14 mouse cellular contexts compared by ENCODE assay signal in the genomic region with DNA sequence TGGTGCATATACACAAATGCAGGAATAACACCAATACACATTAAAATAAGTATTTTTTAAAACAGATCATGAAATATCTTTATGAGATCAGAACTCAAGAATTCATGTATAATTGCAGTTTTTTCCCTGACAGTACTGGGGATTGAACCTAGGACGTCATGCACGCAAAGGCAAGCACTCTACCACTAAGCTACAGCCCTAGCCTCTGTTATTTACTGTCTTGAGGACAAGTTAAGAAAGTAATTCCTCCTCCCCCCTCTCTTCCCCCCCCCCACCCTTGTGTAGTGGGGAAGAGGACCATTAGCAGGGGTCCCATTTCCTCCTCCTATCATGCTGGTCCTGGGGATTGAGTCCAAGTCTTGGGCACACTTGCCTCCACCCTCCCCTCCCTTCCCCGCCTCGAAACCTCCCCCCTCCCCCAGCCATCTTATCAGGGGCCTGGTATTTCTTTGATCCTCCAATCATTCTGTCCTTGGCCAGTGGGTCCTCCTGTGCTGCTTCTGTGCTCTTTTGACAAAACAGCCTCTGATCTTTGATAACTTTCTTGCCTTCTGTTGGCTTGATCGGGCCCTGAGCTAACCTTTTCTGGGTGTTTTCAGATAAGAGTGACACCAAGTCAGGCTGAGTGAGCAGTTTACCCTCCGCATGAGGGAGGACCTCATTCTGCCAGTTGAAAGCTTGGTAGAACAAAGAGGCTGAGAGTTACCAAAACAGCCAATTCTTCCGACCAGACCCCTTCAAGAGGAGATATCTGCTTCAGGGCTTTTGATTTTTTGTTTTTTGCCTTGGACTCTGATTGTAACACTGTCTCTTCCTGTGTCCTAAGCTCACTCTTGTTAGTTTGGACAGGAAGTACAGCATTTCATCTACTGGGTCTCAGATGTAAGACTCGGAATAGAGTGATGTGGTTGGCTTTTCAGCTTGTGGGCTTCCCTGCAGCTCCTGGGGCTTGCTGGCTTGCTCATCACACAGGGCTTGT. TPM values are rescaled to one million over a fixed set of nuclear protein-coding genes. Genes with fewer than 3 reads are reported as not detected.
DNase-seq lines count a peak whose midpoint lies in the region; ATAC-seq and TF ChIP-seq lines count a peak whose summit lies in the region.
"Had no signal": no experiment of that assay in that cellular context is flagged by ENCODE, and none has a peak within 500 bp of the region (broad histone marks: within the 10 kb centered on the region; RNA-seq: fewer than 3 reads in every experiment).

No protein-coding gene starts in this region.

- no peak for TF ChIP-seq CTCF in liver, embryonic 14.5 days (IDR thresholded peaks at IDR 0.05; ENCODE audit: low read depth)

- WGBS in midbrain, embryonic 13.5 days, result 79% methylated on average over 8 of the region's 8 CpGs
- 79% methylated on average over 8 of the region's 8 CpGs for WGBS in midbrain, embryonic 15.5 days
- 17% methylated on average over 8 of the region's 8 CpGs for WGBS in liver, embryonic 14.5 days (ENCODE audit: insufficient replicate concordance)
- WGBS in midbrain, embryonic 14.5 days, result 80% methylated on average over 8 of the region's 8 CpGs

- no peak for ATAC-seq in midbrain, embryonic 13.5 days
- ATAC-seq in midbrain, embryonic 15.5 days (replicated peaks), result no peak
- peak; percentile 69 for ATAC-seq in liver, embryonic 14.5 days (ENCODE audit: insufficient read depth)
- no peak for ATAC-seq in midbrain, embryonic 14.5 days (ENCODE audit: low FRiP score, low TSS enrichment)

- no peaks in the 10 kb centered on the region for H3K27me3 ChIP-seq in midbrain, embryonic 13.5 days
- H3K27me3 ChIP-seq in midbrain, embryonic 15.5 days (replicated peaks), result no peaks in the 10 kb centered on the region
- H3K27me3 ChIP-seq in liver, embryonic 14.5 days (ENCODE audit: control insufficient read depth, insufficient read depth, low read length), result no peaks in the 10 kb centered on the region
- H3K27me3 ChIP-seq in midbrain, embryonic 14.5 days (ENCODE audit: control insufficient read depth, insufficient read depth, low read length), result no peaks in the 10 kb centered on the region
- H3K27me3 ChIP-seq: heart, embryonic 15.5 days; limb, embryonic 15.5 days had no signal

- no peak overlapping the region for H3K4me3 ChIP-seq in midbrain, embryonic 13.5 days (replicated peaks)
- no peak overlapping the region for H3K4me3 ChIP-seq in midbrain, embryonic 15.5 days
- peak overlapping the region; percentile 37 to 85 for H3K4me3 ChIP-seq in liver, embryonic 14.5 days (ENCODE audit: insufficient read depth in 1 of 2, low read depth in 2 of 2, low read length in 2 of 2)
- no peak overlapping the region for H3K4me3 ChIP-seq in midbrain, embryonic 14.5 days (replicated peaks; ENCODE audit: low read depth, low read length)
- H3K4me3 ChIP-seq: heart, embryonic 15.5 days; left cerebral cortex, adult 2 months; limb, embryonic 15.5 days had no signal

- no peaks in the 10 kb centered on the region for H3K9me3 ChIP-seq in midbrain, embryonic 13.5 days
- no peaks in the 10 kb centered on the region for H3K9me3 ChIP-seq in midbrain, embryonic 15.5 days
- H3K9me3 ChIP-seq in liver, embryonic 14.5 days (ENCODE audit: control insufficient read depth, low read length), result no peaks in the 10 kb centered on the region
- H3K9me3 ChIP-seq in midbrain, embryonic 14.5 days (ENCODE audit: control insufficient read depth, low read length), result no peaks in the 10 kb centered on the region
- H3K9me3 ChIP-seq: heart, embryonic 15.5 days; limb, embryonic 15.5 days had no signal

- H3K4me1 ChIP-seq in midbrain, embryonic 13.5 days (replicated peaks), result peaks cover 14% of the 10 kb centered on the region
- peaks cover 12% of the 10 kb centered on the region for H3K4me1 ChIP-seq in midbrain, embryonic 15.5 days
- H3K4me1 ChIP-seq in liver, embryonic 14.5 days (replicated peaks; ENCODE audit: control insufficient read depth in 2 of 2, insufficient read depth in 2 of 2, low read length in 1 of 2), result peaks cover 15 to 21% of the 10 kb centered on the region in 2 experiments
- peaks cover 4% of the 10 kb centered on the region; the same call in 1 of the 2 replicates for H3K4me1 ChIP-seq in midbrain, embryonic 14.5 days (ENCODE audit: control insufficient read depth, insufficient read depth, low read length)

- H3K9ac ChIP-seq in midbrain, embryonic 13.5 days (replicated peaks), result 0 out of 2 replicates have a peak overlapping the region, but pooled peaks have one; percentile 23
- H3K9ac ChIP-seq in midbrain, embryonic 15.5 days, result no peak overlapping the region
- peak overlapping the region; percentile 64 for H3K9ac ChIP-seq in liver, embryonic 14.5 days (replicated peaks)
- no peak overlapping the region for H3K9ac ChIP-seq in midbrain, embryonic 14.5 days (replicated peaks; ENCODE audit: low read length)
- H3K9ac ChIP-seq: heart, embryonic 15.5 days; limb, embryonic 15.5 days had no signal

- no peak overlapping the region for H3K27ac ChIP-seq in midbrain, embryonic 13.5 days
- H3K27ac ChIP-seq in midbrain, embryonic 15.5 days, result no peak overlapping the region
- peak overlapping the region; percentile 89 for H3K27ac ChIP-seq in liver, embryonic 14.5 days
- no peak overlapping the region for H3K27ac ChIP-seq in midbrain, embryonic 14.5 days (replicated peaks; ENCODE audit: low read depth, low read length)
- H3K27ac ChIP-seq: heart, embryonic 15.5 days; left cerebral cortex, adult 2 months; limb, embryonic 15.5 days had no signal

- peaks cover 10% of the 10 kb centered on the region for H3K36me3 ChIP-seq in midbrain, embryonic 13.5 days
- H3K36me3 ChIP-seq in midbrain, embryonic 15.5 days (replicated peaks), result no peaks in the 10 kb centered on the region
- peaks cover 33% of the 10 kb centered on the region for H3K36me3 ChIP-seq in liver, embryonic 14.5 days (replicated peaks; ENCODE audit: control insufficient read depth, insufficient read depth, low read depth)
- H3K36me3 ChIP-seq in midbrain, embryonic 14.5 days (ENCODE audit: control insufficient read depth, insufficient read depth, low read length), result peaks cover 3% of the 10 kb centered on the region; the same call in 1 of the 2 replicates
- H3K36me3 ChIP-seq: heart, embryonic 15.5 days had no signal

- H3K4me2 ChIP-seq in midbrain, embryonic 13.5 days (replicated peaks), result no peak overlapping the region
- no peak overlapping the region for H3K4me2 ChIP-seq in midbrain, embryonic 15.5 days
- H3K4me2 ChIP-seq in liver, embryonic 14.5 days (ENCODE audit: low read depth), result peak overlapping the region; percentile 83
- H3K4me2 ChIP-seq in midbrain, embryonic 14.5 days (ENCODE audit: low read length), result no peak overlapping the region
- H3K4me2 ChIP-seq: heart, embryonic 15.5 days; limb, embryonic 15.5 days had no signal

- peak; percentile 85 for TF ChIP-seq EP300 in liver, embryonic 14.5 days (IDR thresholded peaks at IDR 0.05; ENCODE audit: low read depth)

- peak; percentile 78 for DNase-seq in c-Kit-positive CD71-positive TER-119-positive erythroid progenitor cells, embryonic 14.5 days (ENCODE audit: low spot score)
- DNase-seq in liver, embryonic 14.5 days (ENCODE audit: low read depth in 3 of 3, low spot score in 3 of 3), result peak; percentile 75 to 78 (median 76)
- peak; percentile 50 for DNase-seq in thymus, postnatal 4 days
- DNase-seq in adrenal gland, postnatal 14 days, result no peak
- DNase-seq in midbrain, embryonic 14.5 days, result no peak
- DNase-seq: cerebellum, postnatal 25 days; kidney, adult 11 months; kidney, postnatal 4 days; spleen, adult 18-20 months had no signal

RNA-seq across cellular contexts. Expression of gene Mns1, which starts 3.4 kb away (rescaled TPM):
- 16.1 and 19.9 TPM in 2 replicates for polyA plus RNA-seq in midbrain, embryonic 13.5 days (2015; fragmentation: Nextera tagmentation; extraction: Ambion mirVana)
- polyA plus RNA-seq in midbrain, embryonic 15.5 days (2015; fragmentation: Nextera tagmentation; extraction: Ambion mirVana), result 6.5 and 7.4 TPM in 2 replicates
- polyA plus RNA-seq in liver, embryonic 14.5 days (2012; rRNA removed), result 13.5 and 70.9 TPM in 2 replicates
- polyA plus RNA-seq in liver, embryonic 14.5 days (2014; fragmentation: Nextera tagmentation; extraction: Ambion mirVana), result 99.8 and 102 TPM in 2 replicates
- total RNA-seq in adrenal gland, postnatal 14 days (2021), result 3.9 and 6.8 TPM in 2 replicates
- polyA plus RNA-seq in midbrain, embryonic 14.5 days (2014; fragmentation: Nextera tagmentation; extraction: Ambion mirVana), result 4.9 and 10.3 TPM in 2 replicates

RNA-seq across cellular contexts. Expression of gene Tex9, which starts 50.8 kb away (rescaled TPM):
- 50.7 and 53.0 TPM in 2 replicates for polyA plus RNA-seq in midbrain, embryonic 13.5 days (2015; fragmentation: Nextera tagmentation; extraction: Ambion mirVana)
- polyA plus RNA-seq in midbrain, embryonic 15.5 days (2015; fragmentation: Nextera tagmentation; extraction: Ambion mirVana), result 32.6 and 37.3 TPM in 2 replicates
- 3.0 and 3.8 TPM in 2 replicates for polyA plus RNA-seq in liver, embryonic 14.5 days (2012; rRNA removed)
- polyA plus RNA-seq in liver, embryonic 14.5 days (2014; fragmentation: Nextera tagmentation; extraction: Ambion mirVana), result 6.4 and 6.6 TPM in 2 replicates
- 6.7 and 8.6 TPM in 2 replicates for total RNA-seq in adrenal gland, postnatal 14 days (2021)
- 32.1 and 39.7 TPM in 2 replicates for polyA plus RNA-seq in midbrain, embryonic 14.5 days (2014; fragmentation: Nextera tagmentation; extraction: Ambion mirVana)

Comparison
In these comparisons a context has a peak if more than half of its experiments do, and no peak if none do; other contexts are left out.
1. H3K9ac ChIP-seq: peak in midbrain, embryonic 13.5 days (single experiment) and liver, embryonic 14.5 days (single experiment); none in midbrain, embryonic 15.5 days (single experiment) and midbrain, embryonic 14.5 days (single experiment).
2. H3K4me3 ChIP-seq: peak in liver, embryonic 14.5 days (2 of 2); none in midbrain, embryonic 13.5 days (single experiment), midbrain, embryonic 15.5 days (single experiment) and midbrain, embryonic 14.5 days (single experiment).
3. DNase-seq: peak in c-Kit-positive CD71-positive TER-119-positive erythroid progenitor cells, embryonic 14.5 days (single experiment), liver, embryonic 14.5 days (3 of 3) and thymus, postnatal 4 days (single experiment); none in adrenal gland, postnatal 14 days (single experiment) and midbrain, embryonic 14.5 days (single experiment).